Mouse (Mus musculus) heart, postnatal 0 days (tissue): Measurements from ENCODE around the gene Krt24.

Experiments used
- CTCF ChIP-seq: IDR thresholded peaks from 2 replicates; pipeline ENCODE4 v1.5.1; 2016; ENCODE audit warnings: antibody characterized with exemption, control low read depth, low read depth
- EP300 ChIP-seq: IDR thresholded peaks from 2 replicates; pipeline ENCODE4 v1.6.1; 2016; ENCODE audit warnings: antibody characterized with exemption, low read depth

DNA sequence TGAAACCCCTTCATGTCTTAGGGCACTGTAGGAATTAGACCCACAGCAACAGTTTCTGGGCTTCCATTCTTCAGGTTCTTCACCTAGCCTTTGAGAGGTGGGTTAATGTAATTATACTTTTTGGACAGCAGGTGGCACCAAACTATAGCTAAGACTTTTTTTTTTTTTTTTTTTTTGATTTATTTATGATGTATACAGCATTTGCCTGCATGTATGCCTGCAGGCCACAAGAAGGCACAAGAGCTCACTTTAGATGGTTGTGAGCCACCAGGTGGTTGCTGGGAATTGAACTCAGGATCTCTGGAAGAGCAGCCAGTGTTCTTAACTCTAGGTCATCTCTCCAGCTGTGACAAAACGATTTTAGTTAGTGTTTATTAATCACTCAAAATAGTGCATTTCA is 25.8 kb upstream of the Krt24 start:
- TF ChIP-seq CTCF (peak; percentile 48), EP300 (no peak)
